Mouse (Mus musculus) stomach, postnatal 0 days (tissue): ENCODE results near the gene Olfr1261. TPM values are rescaled to one million over a fixed set of nuclear protein-coding genes. Genes with fewer than 3 reads are reported as not detected.

Experiments used
- ATAC-seq: fragments of 200-750 bp; cut with Nextera tagmentation; 2 replicates; pipeline ENCODE4 v1.8.0; 2017; ENCODE audit not compliant: low FRiP score, low TSS enrichment
- DNase-seq: peaks from one replicate; pipeline ENCODE4 v3.0.0-alpha.2; 2016; ENCODE audit warnings: low spot score
- H3K27ac ChIP-seq: fragments of 300-500 bp; sonication (generic); replicated peaks from 2 replicates; pipeline ENCODE4 v1.5.1; 2014; ENCODE audit warnings: mild to moderate bottlenecking, control low read depth
- H3K27me3 ChIP-seq: fragments of 300-500 bp; sonication (generic); 2 replicates; pipeline ENCODE4 v1.6.1; 2014; ENCODE audit warnings: low read length; ENCODE audit not compliant: control insufficient read depth, insufficient read depth
- H3K36me3 ChIP-seq: fragments of 300-500 bp; sonication (generic); 2 replicates; pipeline ENCODE4 v1.6.1; 2014; ENCODE audit warnings: low read length, mixed read lengths; ENCODE audit not compliant: control insufficient read depth, insufficient read depth
- H3K4me1 ChIP-seq: fragments of 300-500 bp; sonication (generic); replicated peaks from 2 replicates; pipeline ENCODE4 v1.6.1; 2014; ENCODE audit warnings: antibody characterized with exemption; ENCODE audit not compliant: control insufficient read depth, insufficient read depth
- H3K4me2 ChIP-seq: fragments of 300-500 bp; sonication (generic); replicated peaks from 2 replicates; pipeline ENCODE4 v1.6.1; 2014; ENCODE audit warnings: low read depth, mild to moderate bottlenecking, control low read depth, moderate library complexity
- H3K4me3 ChIP-seq: fragments of 300-500 bp; sonication (generic); 2 replicates; pipeline ENCODE4 v1.5.1; 2014; ENCODE audit warnings: low read depth, low read length, control low read depth
- H3K9ac ChIP-seq: fragments of 300-500 bp; sonication (generic); 2 replicates; pipeline ENCODE4 v1.6.1; 2014; ENCODE audit warnings: mild to moderate bottlenecking, low read length, control low read depth, mixed read lengths
- H3K9me3 ChIP-seq: fragments of 300-500 bp; sonication (generic); 2 replicates; pipeline ENCODE4 v1.6.1; 2016; ENCODE audit warnings: low read length; ENCODE audit not compliant: control insufficient read depth
- CTCF ChIP-seq: IDR thresholded peaks from 2 replicates; pipeline ENCODE4 v1.5.1; 2016; ENCODE audit warnings: antibody characterized with exemption, low read depth, mild to moderate bottlenecking, moderate library complexity
- EP300 ChIP-seq: optimal IDR thresholded peaks from 2 replicates; pipeline ENCODE3; 2016; ENCODE audit warnings: antibody characterized with exemption
- WGBS: fragments of 180-500 bp; shearing (Covaris S2); extraction: QIAGEN DNeasy Blood & Tissue Kit; methylation state at CpG from one replicate; pipeline ENCODE4 v1.1.7; 2014; 5-methylcytosine and 5-hydroxymethylcytosine counted together
- polyA plus RNA-seq: library from polyadenylated mRNA; unstranded; fragments of >200 nt; fragmentation: Nextera tagmentation; extraction: Ambion mirVana; gene quantifications from 2 replicates; pipeline ENCODE4 v1.2.1, GENCODE M21; 2015

Olfr1261 gene
- not detected in 2 replicates for polyA plus RNA-seq

DNA sequence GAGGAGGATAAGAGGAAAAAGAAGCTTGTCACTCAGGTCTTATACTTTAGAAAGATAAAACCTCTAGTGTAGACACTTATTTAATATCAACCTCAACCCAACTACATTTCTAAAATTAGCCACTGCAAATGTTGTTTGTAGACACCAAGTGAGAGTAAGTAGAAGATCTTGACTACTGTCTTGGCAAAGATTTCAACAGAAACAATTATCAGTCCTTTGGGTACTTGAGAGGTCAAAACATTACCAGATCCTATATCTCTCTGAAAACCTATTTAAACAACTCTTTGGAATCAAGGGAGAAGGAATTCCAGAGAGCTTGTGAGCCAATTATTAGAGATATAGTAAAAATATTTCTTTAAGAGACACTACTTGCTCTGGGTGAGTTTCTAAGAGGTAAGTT, at the start of gene Olfr1261:
Gene Olfr1261 (plus strand): TSS at position 301 of the 400 bp plus-strand sequence.
- Histone ChIP-seq H3K4me2 (no peak within 1 kb of the TSS), H3K4me1 (no peaks in the 10 kb centered on the region), H3K27ac (no peak within 1 kb of the TSS), H3K4me3 (no peak within 1 kb of the TSS), H3K36me3 (no peaks in the 10 kb centered on the region), H3K27me3 (no peaks in the 10 kb centered on the region), H3K9ac (no peak within 1 kb of the TSS), H3K9me3 (no peaks in the 10 kb centered on the region)
- ATAC-seq: no peak
- TF ChIP-seq CTCF: no peak
- TF ChIP-seq EP300: no peak
- no peak for DNase-seq

DNA sequence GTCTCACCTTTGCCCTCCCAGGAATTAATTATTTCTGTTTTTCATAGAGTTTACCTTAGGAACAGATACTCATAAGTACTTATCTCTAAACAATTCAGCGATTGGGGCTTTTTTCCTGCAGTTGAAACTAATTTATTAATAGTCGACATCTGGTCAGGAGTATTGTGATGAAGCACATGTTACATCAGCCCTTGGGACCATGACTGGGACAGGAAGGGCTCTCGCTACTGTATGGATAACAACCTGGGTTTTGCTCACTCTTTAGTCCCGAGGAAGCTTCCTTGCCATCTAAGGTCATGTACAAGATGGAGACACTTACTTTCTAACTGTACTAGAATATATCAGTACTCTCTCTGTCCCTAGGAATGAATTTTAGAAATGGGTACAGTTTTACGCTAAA, 42.5 kb upstream of the Olfr1261 start, which contains the start of gene Olfr1259:
Gene Olfr1259 (minus strand): TSS at position 101 of the 400 bp plus-strand sequence.
- Histone ChIP-seq H3K9ac (no peak within 1 kb of the TSS), H3K9me3 (no peaks in the 10 kb centered on the region), H3K36me3 (no peaks in the 10 kb centered on the region), H3K4me1 (no peaks in the 10 kb centered on the region), H3K4me2 (no peak within 1 kb of the TSS), H3K27me3 (no peaks in the 10 kb centered on the region), H3K27ac (no peak within 1 kb of the TSS), H3K4me3 (no peak within 1 kb of the TSS)
- TF ChIP-seq EP300: no peak
- no peak for TF ChIP-seq CTCF
- no peak for DNase-seq
- ATAC-seq: no peak
- WGBS: 78% methylated on average over 5 of the region's 5 CpGs

DNA sequence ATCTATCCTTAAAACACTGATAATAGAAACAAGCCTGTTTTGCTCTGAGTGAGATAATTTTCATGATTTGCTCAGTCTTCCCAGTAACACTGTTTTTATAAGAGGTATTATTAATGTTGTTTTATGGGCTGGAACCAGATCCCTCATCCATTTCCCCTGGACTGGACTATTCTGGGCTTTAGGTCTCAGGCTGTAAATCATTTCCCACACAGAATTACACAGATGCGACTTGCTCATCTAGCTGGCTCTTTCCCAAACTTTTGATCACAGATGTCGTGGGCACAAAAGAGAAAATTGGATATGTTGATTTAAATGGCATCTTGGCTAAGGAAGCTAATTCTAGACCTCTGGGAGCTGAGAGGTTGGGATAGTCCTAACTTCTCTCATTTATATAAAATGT, 16.8 kb upstream of the Olfr1261 start, which contains the start of gene Olfr1260:
Gene Olfr1260 (plus strand): TSS at position 157 of the 400 bp plus-strand sequence.
- Histone ChIP-seq H3K4me1 (no peaks in the 10 kb centered on the region), H3K27me3 (no peaks in the 10 kb centered on the region), H3K4me2 (no peak within 1 kb of the TSS), H3K9me3 (no peaks in the 10 kb centered on the region), H3K27ac (no peak within 1 kb of the TSS), H3K9ac (no peak within 1 kb of the TSS), H3K4me3 (no peak within 1 kb of the TSS), H3K36me3 (no peaks in the 10 kb centered on the region)
- no peak for ATAC-seq
- no peak for DNase-seq
- WGBS: 36% methylated on average over 2 of the region's 2 CpGs
- no peak for TF ChIP-seq CTCF
- no peak for TF ChIP-seq EP300

DNA sequence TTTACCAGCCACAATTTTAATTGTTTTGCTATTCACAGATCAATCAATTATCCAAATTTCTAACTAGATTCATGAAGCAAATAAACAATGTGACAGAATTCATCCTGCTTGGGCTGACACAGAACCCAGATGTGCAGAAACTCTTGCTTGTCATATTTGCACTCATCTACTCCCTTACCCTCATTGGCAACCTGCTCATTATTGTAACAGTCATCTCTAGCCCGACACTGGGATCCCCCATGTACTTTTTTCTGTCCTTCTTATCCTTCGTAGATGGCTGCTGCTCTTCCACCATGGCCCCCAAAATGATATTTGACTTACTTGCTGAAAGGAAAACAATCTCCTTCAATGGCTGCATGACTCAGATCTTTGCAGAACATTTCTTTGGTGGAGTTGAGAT, 13.3 kb upstream of the Olfr1261 start:
- DNase-seq: no peak
- H3K4me3 ChIP-seq: no peak overlapping the region
- no peak for ATAC-seq
- H3K27ac ChIP-seq: no peak overlapping the region
- no peak overlapping the region for H3K4me2 ChIP-seq
- H3K9ac ChIP-seq: no peak overlapping the region
- H3K4me1 ChIP-seq: no peaks in the 10 kb centered on the region
- 90% methylated on average over 2 of the region's 2 CpGs for WGBS
- H3K36me3 ChIP-seq: no peaks in the 10 kb centered on the region
- H3K27me3 ChIP-seq: no peaks in the 10 kb centered on the region
- no peaks in the 10 kb centered on the region for H3K9me3 ChIP-seq
- TF ChIP-seq CTCF (no peak), EP300 (no peak)

DNA sequence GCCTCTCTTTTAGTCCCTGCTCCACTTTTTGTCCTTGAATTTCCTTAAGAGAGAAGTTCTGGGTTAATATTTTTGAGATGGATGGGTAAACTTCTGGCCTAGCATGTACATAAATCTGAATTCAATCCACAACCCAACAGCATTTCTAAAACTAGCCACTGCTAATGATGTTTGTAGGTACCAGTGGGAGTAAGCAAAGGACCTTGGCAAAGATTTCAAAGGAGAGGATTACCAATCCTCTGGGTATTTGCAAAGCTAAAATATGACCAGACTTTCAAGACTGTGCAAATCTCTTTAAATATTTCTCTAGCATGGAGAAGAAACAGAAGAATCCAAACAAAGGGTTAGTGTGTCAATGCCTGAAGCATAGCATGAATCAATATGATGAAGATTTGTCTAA, 8.8 kb downstream of the Olfr1261 start, which contains the start of gene Olfr1262:
Gene Olfr1262 (plus strand): TSS at position 301 of the 400 bp plus-strand sequence.
- no peak within 1 kb of the TSS for H3K9ac ChIP-seq
- no peak within 1 kb of the TSS for H3K4me3 ChIP-seq
- DNase-seq (no peak), ATAC-seq (no peak)
- H3K27me3 ChIP-seq: no peaks in the 10 kb centered on the region
- H3K4me2 ChIP-seq: no peak within 1 kb of the TSS
- no peaks in the 10 kb centered on the region for H3K9me3 ChIP-seq
- TF ChIP-seq EP300: no peak
- no peak for TF ChIP-seq CTCF
- H3K36me3 ChIP-seq: no peaks in the 10 kb centered on the region
- H3K27ac ChIP-seq: no peak within 1 kb of the TSS
- H3K4me1 ChIP-seq: no peaks in the 10 kb centered on the region

GRCm38 (mm10) chr2:90011831-90012230, 20.8 kb downstream of the Olfr1261 start, which contains the start of gene Olfr1263:
Olfr1263 (plus strand) TSS chr2:90012131.
- Histone ChIP-seq H3K27me3 (no peaks in the 10 kb centered on the region), H3K4me1 (no peaks in the 10 kb centered on the region), H3K4me3 (no peak within 1 kb of the TSS), H3K4me2 (no peak within 1 kb of the TSS), H3K9ac (no peak within 1 kb of the TSS), H3K36me3 (no peaks in the 10 kb centered on the region), H3K27ac (no peak within 1 kb of the TSS), H3K9me3 (no peaks in the 10 kb centered on the region)
- no peak for DNase-seq
- WGBS: 74% methylated on average over 2 of the region's 2 CpGs
- TF ChIP-seq CTCF (no peak), EP300 (no peak)
- ATAC-seq: no peak
